Comparison of ENCODE assay signal across 16 mouse cellular contexts in the genomic region with DNA sequence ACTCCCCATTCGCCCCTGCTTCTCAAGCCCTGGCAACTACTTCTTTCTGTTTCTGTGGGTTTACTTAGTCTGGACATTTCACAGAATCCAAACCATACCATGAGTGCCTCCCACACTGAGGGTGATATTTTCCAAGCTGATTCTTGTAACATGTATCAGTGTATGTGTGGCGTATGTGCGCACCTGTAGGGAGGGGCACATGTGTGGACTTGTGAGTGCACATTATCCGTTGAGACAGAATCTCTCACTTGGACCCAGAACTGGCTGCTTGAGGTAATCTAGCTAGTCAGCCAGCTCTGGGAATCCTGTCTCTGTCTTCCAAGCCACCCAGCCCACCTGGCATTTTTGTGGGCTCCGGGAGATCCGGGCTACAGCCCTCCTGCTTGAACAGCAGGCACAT. TPM values are rescaled to one million over a fixed set of nuclear protein-coding genes. Genes with fewer than 3 reads are reported as not detected.
A peak's percentile ranks its signal among the peaks of the same experiment; 100 is the strongest.
DNase-seq lines count a peak whose midpoint lies in the region; ATAC-seq lines count a peak whose summit lies in the region.
"Had no signal": no experiment of that assay in that cellular context is flagged by ENCODE, and none has a peak within 500 bp of the region (broad histone marks: within the 10 kb centered on the region; RNA-seq: fewer than 3 reads in every experiment).

No protein-coding gene starts in this region.

- WGBS in hindbrain, embryonic 15.5 days: 88% methylated on average over 6 of the region's 6 CpGs
- 89% methylated on average over 6 of the region's 6 CpGs for WGBS in hindbrain, embryonic 10.5 days
- 61% methylated on average over 6 of the region's 6 CpGs for WGBS in neural tube, embryonic 15.5 days
- 86% methylated on average over 6 of the region's 6 CpGs for WGBS in heart, embryonic 10.5 days

- ATAC-seq in cerebellum, adult (ENCODE audit: insufficient number of reproducible peaks, low FRiP score, low TSS enrichment): no peak
- ATAC-seq in hindbrain, embryonic 15.5 days (ENCODE audit: low FRiP score, low read depth): no peak
- no peak for ATAC-seq in neural tube, embryonic 15.5 days (ENCODE audit: low FRiP score)
- no peak for ATAC-seq in erythroid progenitor cell, adult 5-6 weeks (replicated peaks; ENCODE audit: low FRiP score, poor library complexity, severe bottlenecking)

- H3K9ac ChIP-seq in hindbrain, embryonic 15.5 days: no peak overlapping the region
- H3K9ac ChIP-seq in neural tube, embryonic 15.5 days (replicated peaks): no peak overlapping the region
- H3K9ac ChIP-seq: liver, embryonic 14.5 days had no signal

- H3K27me3 ChIP-seq in hindbrain, embryonic 15.5 days: peaks cover 2% of the 10 kb centered on the region; the same call in 1 of the 2 replicates
- peaks cover 18% of the 10 kb centered on the region for H3K27me3 ChIP-seq in hindbrain, embryonic 10.5 days (ENCODE audit: insufficient read depth, poor library complexity, severe bottlenecking)
- 0 out of 2 replicates have a peak, but pooled peaks cover 10% of the 10 kb centered on the region for H3K27me3 ChIP-seq in neural tube, embryonic 15.5 days (replicated peaks)
- no peaks in the 10 kb centered on the region; the same call in 1 of the 2 replicates for H3K27me3 ChIP-seq in heart, embryonic 10.5 days (ENCODE audit: insufficient read depth, poor library complexity, severe bottlenecking)

- no peaks in the 10 kb centered on the region for H3K36me3 ChIP-seq in hindbrain, embryonic 15.5 days
- H3K36me3 ChIP-seq in hindbrain, embryonic 10.5 days: no peaks in the 10 kb centered on the region
- no peaks in the 10 kb centered on the region for H3K36me3 ChIP-seq in neural tube, embryonic 15.5 days
- H3K36me3 ChIP-seq in heart, embryonic 10.5 days: 0 out of 2 replicates have a peak, but pooled peaks cover 2% of the 10 kb centered on the region

- no peaks in the 10 kb centered on the region for H3K9me3 ChIP-seq in hindbrain, embryonic 15.5 days
- no peaks in the 10 kb centered on the region for H3K9me3 ChIP-seq in hindbrain, embryonic 10.5 days
- no peaks in the 10 kb centered on the region for H3K9me3 ChIP-seq in neural tube, embryonic 15.5 days (replicated peaks)
- no peaks in the 10 kb centered on the region for H3K9me3 ChIP-seq in heart, embryonic 10.5 days

- peaks cover 37% of the 10 kb centered on the region for H3K4me1 ChIP-seq in hindbrain, embryonic 15.5 days (replicated peaks)
- H3K4me1 ChIP-seq in hindbrain, embryonic 10.5 days (replicated peaks): peaks cover 51% of the 10 kb centered on the region
- H3K4me1 ChIP-seq in neural tube, embryonic 15.5 days: peaks cover 42% of the 10 kb centered on the region
- peaks cover 48% of the 10 kb centered on the region for H3K4me1 ChIP-seq in heart, embryonic 10.5 days

- peak; percentile 26 for DNase-seq in cerebellum, adult 11-12 months
- DNase-seq in hindbrain, embryonic 10.5 days (ENCODE audit: low spot score): no peak
- DNase-seq in neural tube, embryonic 10.5 days (ENCODE audit: extremely low spot score, low spot score): no peak
- DNase-seq in heart, embryonic 10.5 days (ENCODE audit: low spot score): no peak
- DNase-seq: adrenal gland, postnatal 14 days; right cerebral cortex, adult 18-20 months; thymus, adult 2 months had no signal

- no peak overlapping the region for H3K4me2 ChIP-seq in hindbrain, embryonic 15.5 days
- H3K4me2 ChIP-seq in neural tube, embryonic 15.5 days: no peak overlapping the region

- H3K27ac ChIP-seq in hindbrain, embryonic 15.5 days (replicated peaks): peak overlapping the region; percentile 61; the same call in 1 of the 2 replicates
- H3K27ac ChIP-seq in hindbrain, embryonic 10.5 days: no peak overlapping the region
- H3K27ac ChIP-seq in neural tube, embryonic 15.5 days (replicated peaks): peak overlapping the region; percentile 71; the same call in 1 of the 2 replicates
- no peak overlapping the region for H3K27ac ChIP-seq in heart, embryonic 10.5 days
- H3K27ac ChIP-seq: liver, embryonic 14.5 days had no signal

- H3K4me3 ChIP-seq in hindbrain, embryonic 15.5 days: no peak overlapping the region
- no peak overlapping the region for H3K4me3 ChIP-seq in hindbrain, embryonic 10.5 days
- no peak overlapping the region for H3K4me3 ChIP-seq in neural tube, embryonic 15.5 days (replicated peaks)
- H3K4me3 ChIP-seq in heart, embryonic 10.5 days: no peak overlapping the region

RNA-seq across cellular contexts. Expression of a gene that starts 2.5 kb away (rescaled TPM):
- 19.4 and 19.9 TPM in 2 replicates for polyA plus RNA-seq in hindbrain, embryonic 15.5 days (2015; fragmentation: Nextera tagmentation; extraction: Ambion mirVana)
- polyA plus RNA-seq in hindbrain, embryonic 10.5 days (2016; fragmentation: Nextera tagmentation; extraction: Ambion mirVana): 15.6 and 20.2 TPM in 2 replicates
- 16.8 and 20.2 TPM in 2 replicates for polyA plus RNA-seq in neural tube, embryonic 15.5 days (2015; fragmentation: Nextera tagmentation; extraction: Ambion mirVana)
- total RNA-seq in erythroid progenitor cell, adult 5-6 weeks (2015; ENCODE audit: low replicate concordance): 41.1 and 46.5 TPM in 2 replicates
- total RNA-seq in erythroid progenitor cell, adult 5-6 weeks (2017; ENCODE audit: low replicate concordance): 37.9 and 40.1 TPM in 2 replicates
- 20.5 and 23.4 TPM in 2 replicates for polyA plus RNA-seq in heart, embryonic 10.5 days (2016; fragmentation: Nextera tagmentation; extraction: Ambion mirVana)

RNA-seq across cellular contexts. Expression of a gene that starts 53.6 kb away (rescaled TPM):
- not detected in 2 replicates for polyA plus RNA-seq in hindbrain, embryonic 15.5 days (2015; fragmentation: Nextera tagmentation; extraction: Ambion mirVana)
- not detected in 2 replicates for polyA plus RNA-seq in hindbrain, embryonic 10.5 days (2016; fragmentation: Nextera tagmentation; extraction: Ambion mirVana)
- 0.05 TPM in 1 of 2 replicates, not detected in the other for polyA plus RNA-seq in neural tube, embryonic 15.5 days (2015; fragmentation: Nextera tagmentation; extraction: Ambion mirVana)
- total RNA-seq in erythroid progenitor cell, adult 5-6 weeks (2015; ENCODE audit: low replicate concordance): not detected in 2 replicates
- not detected in 2 replicates for total RNA-seq in erythroid progenitor cell, adult 5-6 weeks (2017; ENCODE audit: low replicate concordance)
- not detected in 2 replicates for polyA plus RNA-seq in heart, embryonic 10.5 days (2016; fragmentation: Nextera tagmentation; extraction: Ambion mirVana)
- total RNA-seq: adrenal gland, postnatal 14 days; granulocyte monocyte progenitor cell, adult 5-6 weeks; heart, postnatal 10 days; left cerebral cortex, postnatal 25 days had no signal
- polyA plus RNA-seq: intestine, embryonic 14.5 days; liver, embryonic 14.5 days; thymus, adult 2 months had no signal

Comparison
In these comparisons a context has a peak if more than half of its experiments do, and no peak if none do; other contexts are left out.
1. H3K27ac ChIP-seq: peak in hindbrain, embryonic 15.5 days (single experiment) and neural tube, embryonic 15.5 days (single experiment); none in hindbrain, embryonic 10.5 days (single experiment) and heart, embryonic 10.5 days (single experiment).